Mouse (Mus musculus) heart, embryonic 12.5 days (tissue): Measurements from ENCODE around the gene Zbtb8a. TPM values are rescaled to one million over a fixed set of nuclear protein-coding genes. Genes with fewer than 3 reads are reported as not detected.

Experiments
- polyA plus RNA-seq: library from polyadenylated mRNA; unstranded; fragments of >200 nt; fragmentation: Nextera tagmentation; extraction: Ambion mirVana; gene quantifications from 2 replicates; pipeline ENCODE4 v1.2.1, GENCODE M21; 2016

The Zbtb8a gene
- polyA plus RNA-seq, 1 experiment from 2014 or later: 11.8 TPM

Other genes starting within 250 kb of the Zbtb8a start
- gene Fndc5, start 241.1 kb downstream of the Zbtb8a start, polyA plus RNA-seq: 6.9 and 7.8 TPM in 2 replicates
- gene S100pbp, start 188.4 kb downstream of the Zbtb8a start, polyA plus RNA-seq: 21.3 and 22.6 TPM in 2 replicates
- 49.3 and 55.8 TPM in 2 replicates for gene Yars, start 188.4 kb downstream of the Zbtb8a start, polyA plus RNA-seq
- gene C77080, start 116.7 kb downstream of the Zbtb8a start, polyA plus RNA-seq: 1.2 and 1.6 TPM in 2 replicates
- gene Sync, start 90.5 kb downstream of the Zbtb8a start, polyA plus RNA-seq: 1.1 and 1.3 TPM in 2 replicates
- 342 TPM in 2 replicates for gene Rbbp4, start 42.7 kb downstream of the Zbtb8a start, polyA plus RNA-seq
- gene Zbtb8os, start 42.4 kb downstream of the Zbtb8a start, polyA plus RNA-seq: 46.7 and 51.1 TPM in 2 replicates
- gene Zbtb8b, start 62.7 kb upstream of the Zbtb8a start, polyA plus RNA-seq: 5.7 and 5.9 TPM in 2 replicates
- gene Bsdc1, start 83.5 kb upstream of the Zbtb8a start, polyA plus RNA-seq: 25.6 and 26.8 TPM in 2 replicates
- not detected in 2 replicates for gene Tssk3, start 112.9 kb upstream of the Zbtb8a start, polyA plus RNA-seq
- 0.32 TPM in 1 of 2 replicates, not detected in the other for gene Fam229a, start 113.1 kb upstream of the Zbtb8a start, polyA plus RNA-seq
- gene Marcksl1, start 135.5 kb upstream of the Zbtb8a start, polyA plus RNA-seq: 515 and 518 TPM in 2 replicates
- 140 and 146 TPM in 2 replicates for gene Hdac1, start 164.6 kb upstream of the Zbtb8a start, polyA plus RNA-seq
- gene Lck, start 195.5 kb upstream of the Zbtb8a start, polyA plus RNA-seq: 3.5 and 4.1 TPM in 2 replicates
- 4.3 and 4.7 TPM in 2 replicates for gene Fam167b, start 200.4 kb upstream of the Zbtb8a start, polyA plus RNA-seq
- gene Eif3i, start 222.5 kb upstream of the Zbtb8a start, polyA plus RNA-seq: 155 and 156 TPM in 2 replicates
- 139 and 153 TPM in 2 replicates for gene Tmem234, start 222.6 kb upstream of the Zbtb8a start, polyA plus RNA-seq
- 0.82 and 1.4 TPM in 2 replicates for gene Dcdc2b, start 236.1 kb upstream of the Zbtb8a start, polyA plus RNA-seq
- 18.6 and 20.0 TPM in 2 replicates for gene Iqcc, start 241.0 kb upstream of the Zbtb8a start, polyA plus RNA-seq
- gene Ccdc28b, start 245.8 kb upstream of the Zbtb8a start, polyA plus RNA-seq: 42.3 and 44.2 TPM in 2 replicates